Mouse (Mus musculus) embryonic facial prominence, embryonic 13.5 days (tissue): ENCODE measurements around the gene BC048562. TPM values are rescaled to one million over a fixed set of nuclear protein-coding genes. Genes with fewer than 3 reads are reported as not detected.

Source experiments
- ATAC-seq: fragments of 200-750 bp; cut with Nextera tagmentation; 2 replicates; pipeline ENCODE4 v1.8.0; 2017; ENCODE audit warnings: low read depth; ENCODE audit not compliant: insufficient number of reproducible peaks, insufficient read depth, low FRiP score, low TSS enrichment
- H3K27ac ChIP-seq: fragments of 300-500 bp; sonication (generic); 2 replicates; pipeline ENCODE4 v1.5.1; 2015; ENCODE audit warnings: moderate library complexity, mild to moderate bottlenecking, inconsistent platforms
- H3K27me3 ChIP-seq: fragments of 300-500 bp; sonication (generic); 2 replicates; pipeline ENCODE4 v1.6.1; 2015; ENCODE audit warnings: mild to moderate bottlenecking, inconsistent platforms
- H3K36me3 ChIP-seq: fragments of 300-500 bp; sonication (generic); 2 replicates; pipeline ENCODE4 v1.6.1; 2015; ENCODE audit warnings: mild to moderate bottlenecking, inconsistent platforms
- H3K4me1 ChIP-seq: fragments of 300-500 bp; sonication (generic); 2 replicates; pipeline ENCODE4 v1.6.1; 2015; ENCODE audit warnings: inconsistent platforms
- H3K4me2 ChIP-seq: fragments of 300-500 bp; sonication (generic); 2 replicates; pipeline ENCODE4 v1.6.1; 2015; ENCODE audit warnings: moderate library complexity, mild to moderate bottlenecking, inconsistent platforms
- H3K4me3 ChIP-seq: fragments of 300-500 bp; sonication (generic); 2 replicates; pipeline ENCODE4 v1.5.1; 2015; ENCODE audit warnings: mild to moderate bottlenecking, inconsistent platforms
- H3K9ac ChIP-seq: fragments of 300-500 bp; sonication (generic); 2 replicates; pipeline ENCODE4 v1.6.1; 2015; ENCODE audit warnings: mild to moderate bottlenecking, inconsistent platforms
- H3K9me3 ChIP-seq: fragments of 300-500 bp; sonication (generic); 2 replicates; pipeline ENCODE4 v1.6.1; 2016; ENCODE audit warnings: inconsistent platforms
- WGBS: fragments of 180-500 bp; shearing (Covaris S2); methylation state at CpG from one replicate; pipeline ENCODE4 v1.1.7; 2015; ENCODE audit warnings: mixed read lengths; 5-methylcytosine and 5-hydroxymethylcytosine counted together
- polyA plus RNA-seq: library from polyadenylated mRNA; unstranded; fragments of >200 nt; fragmentation: Nextera tagmentation; extraction: Ambion mirVana; gene quantifications from 2 replicates; pipeline ENCODE4 v1.2.1, GENCODE M21; 2015

BC048562 gene
- polyA plus RNA-seq, 1 experiment from 2014 or later = not detected

GRCm38 (mm10) chr9:108481520-108482210, 45.4 kb downstream of the BC048562 start:
- Histone ChIP-seq H3K27ac (no peak overlapping the region), H3K9ac (peak overlapping the region; percentile 86), H3K9me3 (no peaks in the 10 kb centered on the region), H3K4me1 (peaks cover 26% of the 10 kb centered on the region), H3K4me2 (peak overlapping the region; percentile 95; the same call in 1 of the 2 replicates), H3K4me3 (no peak overlapping the region), H3K27me3 (no peaks in the 10 kb centered on the region), H3K36me3 (peaks cover 60% of the 10 kb centered on the region)
- WGBS = 92% methylated on average over 19 of the region's 19 CpGs
- ATAC-seq = no peak

DNA sequence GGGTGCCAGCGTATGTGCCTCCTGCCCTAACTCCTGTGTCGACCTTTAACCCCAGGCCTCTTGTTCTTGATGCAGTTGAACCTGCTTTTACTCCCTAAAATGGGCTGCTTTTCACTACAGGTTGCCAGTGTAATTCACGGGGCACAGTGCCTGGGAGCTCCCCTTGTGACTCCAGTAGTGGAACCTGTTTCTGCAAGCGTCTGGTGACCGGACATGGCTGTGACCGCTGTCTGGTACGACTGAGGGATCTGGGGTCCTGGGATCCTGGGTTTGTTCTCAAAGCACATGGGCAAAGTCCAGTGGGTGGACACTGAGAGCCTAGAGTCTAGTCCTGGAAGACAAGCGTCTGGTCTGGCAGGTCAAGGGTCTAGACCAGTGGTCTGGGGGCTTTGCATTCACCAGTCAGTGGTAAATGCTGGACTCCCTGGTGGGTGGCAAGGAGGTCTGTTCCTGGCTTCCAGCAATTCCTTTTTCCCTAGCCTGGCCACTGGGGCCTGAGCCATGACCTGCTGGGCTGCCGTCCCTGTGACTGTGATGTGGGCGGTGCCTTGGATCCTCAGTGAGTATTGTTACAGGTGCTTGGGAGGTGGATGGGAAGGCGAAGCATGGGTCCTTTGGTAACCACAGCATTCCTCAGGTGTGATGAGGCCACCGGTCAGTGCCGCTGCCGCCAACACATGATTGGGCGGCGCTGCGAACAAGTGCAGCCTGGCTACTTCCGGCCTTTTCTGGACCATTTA, 46.9 kb downstream of the BC048562 start:
- Histone ChIP-seq H3K4me2 (no peak overlapping the region), H3K36me3 (peaks cover 75% of the 10 kb centered on the region), H3K4me3 (no peak overlapping the region), H3K9me3 (no peaks in the 10 kb centered on the region), H3K27ac (no peak overlapping the region), H3K27me3 (no peaks in the 10 kb centered on the region), H3K9ac (no peak overlapping the region), H3K4me1 (peaks cover 26% of the 10 kb centered on the region)
- ATAC-seq = no peak
- WGBS = 92% methylated on average over 18 of the region's 18 CpGs

- 90% methylated on average over 15 of the region's 15 CpGs for WGBS
- no peak for ATAC-seq
- no peak overlapping the region for H3K4me2 ChIP-seq
These were observed 47.7 kb downstream of the BC048562 start for GRCm38 (mm10) chr9:108484021-108484420.

DNA sequence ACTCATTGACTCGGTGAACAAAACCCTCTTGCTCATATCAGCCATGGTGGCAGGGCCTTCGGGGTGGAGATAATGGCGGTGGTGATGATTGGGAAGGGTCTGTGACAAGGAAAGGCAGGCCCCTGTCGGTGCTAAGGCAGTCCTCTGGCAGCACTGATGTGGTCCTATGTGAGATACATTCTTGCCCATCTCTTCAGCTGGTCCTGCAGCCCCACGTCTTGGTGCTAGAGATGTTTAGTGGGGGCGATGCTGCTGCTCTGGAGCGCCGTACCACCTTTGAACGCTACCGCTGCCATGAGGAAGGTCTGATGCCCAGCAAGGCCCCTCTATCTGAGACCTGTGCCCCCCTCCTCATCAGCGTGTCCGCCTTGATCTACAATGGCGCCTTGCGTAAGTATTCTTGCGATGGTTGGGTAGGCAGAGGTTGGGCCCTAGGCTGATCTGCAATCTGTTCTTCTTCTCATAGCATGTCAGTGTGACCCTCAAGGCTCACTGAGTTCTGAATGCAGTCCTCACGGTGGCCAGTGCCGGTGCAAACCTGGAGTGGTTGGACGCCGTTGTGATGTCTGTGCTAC, 49.1 kb downstream of the BC048562 start:
- 94% methylated on average over 19 of the region's 19 CpGs for WGBS

More at GRCm38 (mm10) chr9:108484021-108484420, 47.7 kb downstream of the BC048562 start:
- Histone ChIP-seq H3K4me3 (no peak overlapping the region), H3K27ac (no peak overlapping the region), H3K27me3 (no peaks in the 10 kb centered on the region), H3K36me3 (peaks cover 83% of the 10 kb centered on the region), H3K9ac (no peak overlapping the region), H3K9me3 (no peaks in the 10 kb centered on the region), H3K4me1 (peaks cover 21% of the 10 kb centered on the region)

DNA sequence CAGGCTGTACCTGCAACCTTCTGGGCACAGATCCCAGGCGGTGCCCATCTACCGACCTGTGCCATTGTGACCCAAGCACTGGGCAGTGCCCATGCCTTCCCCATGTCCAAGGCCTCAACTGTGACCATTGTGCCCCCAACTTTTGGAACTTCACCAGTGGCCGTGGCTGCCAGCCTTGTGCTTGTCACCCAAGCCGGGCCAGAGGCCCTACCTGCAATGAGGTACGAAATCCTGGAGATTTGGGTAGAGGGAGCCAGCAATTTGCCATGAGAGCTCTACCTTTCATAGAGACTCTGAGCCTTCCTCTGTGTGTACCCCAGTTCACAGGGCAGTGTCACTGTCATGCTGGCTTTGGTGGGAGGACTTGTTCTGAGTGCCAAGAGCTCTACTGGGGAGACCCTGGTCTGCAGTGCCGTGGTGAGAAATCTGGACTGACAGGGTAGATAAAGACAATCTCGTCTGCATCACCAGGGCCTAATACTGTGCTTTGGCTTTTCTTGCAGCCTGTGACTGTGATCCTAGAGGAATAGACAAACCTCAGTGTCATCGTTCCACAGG, 50.8 kb downstream of the BC048562 start:
- H3K27ac ChIP-seq = no peak overlapping the region; the same call in 1 of the 2 replicates
- H3K4me2 ChIP-seq = no peak overlapping the region
- H3K4me1 ChIP-seq = peaks cover 17% of the 10 kb centered on the region
- WGBS = 93% methylated on average over 8 of the region's 8 CpGs
- H3K4me3 ChIP-seq = no peak overlapping the region
- H3K27me3 ChIP-seq = no peaks in the 10 kb centered on the region
- H3K36me3 ChIP-seq = peaks cover 83% of the 10 kb centered on the region
- 0 out of 2 replicates have a peak overlapping the region, but pooled peaks have one; percentile 2 for H3K9ac ChIP-seq
- ATAC-seq = no peak
- no peaks in the 10 kb centered on the region for H3K9me3 ChIP-seq

More for the DNA sequence above, 49.1 kb downstream of the BC048562 start:
- no peak overlapping the region for H3K4me2 ChIP-seq
- H3K27ac ChIP-seq = no peak overlapping the region
- no peak overlapping the region for H3K9ac ChIP-seq
- no peaks in the 10 kb centered on the region for H3K27me3 ChIP-seq
- H3K9me3 ChIP-seq = no peaks in the 10 kb centered on the region
- no peak for ATAC-seq
- H3K4me3 ChIP-seq = no peak overlapping the region
- H3K36me3 ChIP-seq = peaks cover 96% of the 10 kb centered on the region
- peaks cover 20% of the 10 kb centered on the region for H3K4me1 ChIP-seq

DNA sequence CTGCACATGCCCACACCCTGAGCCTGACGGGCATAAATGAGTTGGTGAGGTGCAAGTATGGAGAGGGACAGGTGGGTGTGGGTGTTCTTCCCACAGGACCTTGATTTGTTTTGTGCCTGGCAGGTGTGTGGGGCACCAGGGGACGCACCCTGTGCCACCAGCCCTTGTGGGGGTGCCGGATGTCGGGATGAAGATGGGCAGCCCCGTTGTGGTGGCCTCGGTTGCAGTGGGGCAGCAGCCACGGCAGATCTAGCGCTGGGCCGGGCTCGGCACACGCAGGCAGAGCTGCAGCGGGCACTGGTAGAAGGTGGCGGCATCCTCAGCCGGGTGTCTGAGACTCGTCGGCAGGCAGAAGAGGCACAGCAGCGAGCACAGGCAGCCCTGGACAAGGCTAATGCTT, 52.1 kb downstream of the BC048562 start:
- Histone ChIP-seq H3K4me1 (peaks cover 23% of the 10 kb centered on the region), H3K9ac (no peak overlapping the region), H3K27ac (no peak overlapping the region), H3K27me3 (no peaks in the 10 kb centered on the region), H3K4me3 (no peak overlapping the region), H3K9me3 (no peaks in the 10 kb centered on the region), H3K36me3 (peaks cover 83% of the 10 kb centered on the region), H3K4me2 (no peak overlapping the region)
- 95% methylated on average over 17 of the region's 17 CpGs for WGBS
- no peak for ATAC-seq

GRCm38 (mm10) chr9:108489215-108489614, 52.9 kb downstream of the BC048562 start:
- no peak overlapping the region for H3K4me2 ChIP-seq

GRCm38 (mm10) chr9:108489702-108490558, 53.6 kb downstream of the BC048562 start:
- Histone ChIP-seq H3K4me3 (peak overlapping the region; percentile 97), H3K9ac (peak overlapping the region; percentile 99), H3K36me3 (peaks cover 85% of the 10 kb centered on the region), H3K9me3 (no peaks in the 10 kb centered on the region), H3K4me1 (peaks cover 23% of the 10 kb centered on the region), H3K4me2 (peak overlapping the region; percentile 89), H3K27ac (peak overlapping the region; percentile 97), H3K27me3 (no peaks in the 10 kb centered on the region)
- WGBS = 65% methylated on average over 26 of the region's 26 CpGs
- no peak for ATAC-seq

More at GRCm38 (mm10) chr9:108489215-108489614, 52.9 kb downstream of the BC048562 start:
- H3K9me3 ChIP-seq = no peaks in the 10 kb centered on the region
- 95% methylated on average over 20 of the region's 20 CpGs for whole genome bisulfite sequencing
- peaks cover 23% of the 10 kb centered on the region for H3K4me1 ChIP-seq
- H3K27me3 ChIP-seq = no peaks in the 10 kb centered on the region
- H3K4me3 ChIP-seq = no peak overlapping the region
- ATAC-seq = no peak
- peak overlapping the region; percentile 11; the same call in 1 of the 2 replicates for H3K27ac ChIP-seq
- H3K9ac ChIP-seq = 0 out of 2 replicates have a peak overlapping the region, but pooled peaks have one; percentile 99
- peaks cover 83% of the 10 kb centered on the region for H3K36me3 ChIP-seq

DNA sequence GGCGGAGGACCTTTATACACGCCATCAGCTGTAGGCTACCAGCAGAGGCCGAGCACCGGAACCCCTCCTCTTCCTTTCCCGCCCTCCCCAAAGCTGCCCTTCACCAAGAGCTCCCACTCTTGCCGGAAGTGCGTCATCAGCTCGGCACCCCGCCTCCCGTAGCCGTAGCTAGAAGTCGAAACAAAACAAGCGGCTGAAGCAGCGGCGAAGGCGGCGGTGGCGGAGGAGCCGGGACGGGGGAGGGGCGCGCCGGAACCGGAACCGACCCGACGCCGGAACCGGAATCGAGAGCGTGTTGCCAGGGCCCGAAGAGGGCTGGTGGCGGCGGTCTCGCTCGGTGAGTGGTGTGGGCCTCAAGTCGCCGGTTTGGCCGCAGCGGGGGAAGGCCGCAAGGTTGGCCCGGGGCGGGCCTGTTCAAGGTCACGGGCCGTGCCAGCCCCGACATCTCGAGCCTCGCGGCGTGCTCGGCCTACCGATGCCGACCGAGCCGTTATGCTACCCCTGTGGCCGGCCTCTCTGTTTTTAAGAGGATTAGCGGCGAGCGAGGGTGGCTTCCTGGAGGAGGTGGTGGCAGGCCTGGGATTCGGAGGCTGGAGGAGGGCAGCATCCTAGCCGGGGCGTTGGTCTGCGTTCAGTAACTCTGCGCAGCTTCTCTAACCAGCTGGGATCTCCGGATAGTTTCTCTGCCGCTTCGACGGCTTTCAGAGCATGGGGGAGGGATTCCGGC, 54.4 kb downstream of the BC048562 start, which contains the start of gene Usp19:
TSS of gene Usp19 (plus strand) at position 44 of the 727 bp plus-strand sequence.
- peak; percentile 90 for ATAC-seq
- WGBS = under 1% methylated on average over 69 of the region's 69 CpGs
- Histone ChIP-seq H3K4me2 (peak within 1 kb of the TSS; percentile 89), H3K27me3 (no peaks in the 10 kb centered on the region), H3K9ac (peak within 1 kb of the TSS; percentile 99), H3K36me3 (peaks cover 85% of the 10 kb centered on the region), H3K9me3 (no peaks in the 10 kb centered on the region), H3K27ac (peak within 1 kb of the TSS; percentile 97), H3K4me1 (peaks cover 23% of the 10 kb centered on the region), H3K4me3 (peak within 1 kb of the TSS; percentile 97)

DNA sequence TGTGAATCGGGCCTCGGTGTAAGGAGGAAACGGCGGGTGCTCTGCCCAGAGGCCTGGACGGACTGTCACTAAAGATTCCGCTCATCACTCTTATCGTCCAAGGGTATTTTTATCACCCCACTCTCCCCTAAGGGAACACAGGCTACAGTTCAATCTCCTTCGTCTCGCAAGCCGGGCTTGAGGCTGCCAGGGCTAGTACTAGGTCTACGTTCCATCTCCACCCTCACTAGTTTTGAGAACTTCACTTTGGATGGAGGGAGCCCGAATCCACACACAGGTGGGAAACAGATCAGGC, 55.0 kb downstream of the BC048562 start:
- H3K9me3 ChIP-seq = no peaks in the 10 kb centered on the region
- H3K9ac ChIP-seq = peak overlapping the region; percentile 99
- peaks cover 85% of the 10 kb centered on the region for H3K36me3 ChIP-seq
- H3K4me3 ChIP-seq = peak overlapping the region; percentile 97
- H3K27me3 ChIP-seq = no peaks in the 10 kb centered on the region
- H3K4me2 ChIP-seq = peak overlapping the region; percentile 89
- H3K4me1 ChIP-seq = peaks cover 23% of the 10 kb centered on the region
- ATAC-seq = no peak
- WGBS = 9% methylated on average over 12 of the region's 12 CpGs
- H3K27ac ChIP-seq = peak overlapping the region; percentile 97
